Mouse (Mus musculus) intestine, embryonic 14.5 days (tissue): ENCODE results near the gene Galk1. TPM values are rescaled to one million over a fixed set of nuclear protein-coding genes. Genes with fewer than 3 reads are reported as not detected.
"Not testable (repeated sequence)": the region's sequence is repeated elsewhere in the genome, so short reads cannot be mapped to it uniquely, and the experiment has no call there.

Source experiments
- ATAC-seq: fragments of 200-750 bp; cut with Nextera tagmentation; replicated peaks from 2 replicates; pipeline ENCODE4 v1.8.0; 2017; ENCODE audit warnings: low read depth, moderate number of reproducible peaks, moderate TSS enrichment, moderate library complexity; ENCODE audit not compliant: low FRiP score, low TSS enrichment
- DNase-seq: peaks from one replicate; pipeline ENCODE4 v3.0.0-alpha.2; 2018; ENCODE audit warnings: low spot score
- H3K27ac ChIP-seq: fragments of 300-500 bp; sonication (generic); 2 replicates; pipeline ENCODE4 v1.5.1; 2014; ENCODE audit warnings: low read depth, mild to moderate bottlenecking, control low read depth
- H3K27me3 ChIP-seq: fragments of 300-500 bp; sonication (generic); replicated peaks from 2 replicates; pipeline ENCODE4 v1.6.1; 2014; ENCODE audit warnings: low read length, control low read depth; ENCODE audit not compliant: control insufficient read depth, insufficient read depth
- H3K36me3 ChIP-seq: fragments of 300-500 bp; sonication (generic); 2 replicates; pipeline ENCODE4 v1.6.1; 2014; ENCODE audit warnings: low read length, control low read depth; ENCODE audit not compliant: control insufficient read depth, insufficient read depth
- H3K4me1 ChIP-seq: fragments of 300-500 bp; sonication (generic); replicated peaks from 2 replicates; pipeline ENCODE4 v1.6.1; 2014; ENCODE audit warnings: low read length, control low read depth, mixed read lengths; ENCODE audit not compliant: control insufficient read depth, insufficient read depth
- H3K4me2 ChIP-seq: fragments of 300-500 bp; sonication (generic); 2 replicates; pipeline ENCODE4 v1.6.1; 2014; ENCODE audit warnings: low read length
- H3K4me3 ChIP-seq: fragments of 300-500 bp; sonication (generic); 2 replicates; pipeline ENCODE4 v1.5.1; 2014; ENCODE audit warnings: low read depth, low read length, control low read depth, mixed read lengths
- H3K9ac ChIP-seq: fragments of 300-500 bp; sonication (generic); 2 replicates; pipeline ENCODE4 v1.6.1; 2014; ENCODE audit warnings: mild to moderate bottlenecking, low read length
- H3K9me3 ChIP-seq: fragments of 300-500 bp; sonication (generic); 2 replicates; pipeline ENCODE4 v1.6.1; 2016; ENCODE audit warnings: low read length, control low read depth; ENCODE audit not compliant: control insufficient read depth
- WGBS: fragments of 180-500 bp; shearing (Covaris S2); extraction: QIAGEN DNeasy Blood & Tissue Kit; methylation state at CpG from one replicate; pipeline ENCODE4 v1.1.7; 2014; 5-methylcytosine and 5-hydroxymethylcytosine counted together
- polyA plus RNA-seq: library from polyadenylated mRNA; unstranded; fragments of >200 nt; fragmentation: Nextera tagmentation; extraction: Ambion mirVana; gene quantifications from 2 replicates; pipeline ENCODE4 v1.2.1, GENCODE M21; 2014

Galk1 gene
- polyA plus RNA-seq, 1 experiment from 2014 or later, result 236 TPM

DNA sequence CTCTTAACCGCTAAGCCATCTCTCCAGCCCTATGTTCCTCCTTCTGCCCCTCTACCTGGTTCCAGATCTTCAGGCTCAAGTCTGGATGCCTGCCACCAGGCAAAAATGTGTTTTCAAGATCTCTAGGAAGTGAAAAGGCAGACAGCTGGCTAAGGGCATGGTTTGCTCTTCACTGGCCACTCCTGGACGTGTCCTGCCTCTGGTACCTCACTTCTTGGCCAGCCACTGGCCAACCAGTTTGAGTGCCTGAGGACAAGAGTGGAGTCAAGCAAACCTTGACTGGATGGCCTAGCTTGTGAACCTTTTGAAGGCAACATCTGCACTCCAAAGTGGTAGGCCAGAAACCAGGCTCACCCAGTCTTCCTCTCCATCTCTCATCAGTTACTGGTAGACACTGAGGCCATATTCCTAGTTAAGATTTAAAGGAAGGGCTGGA is 7.5 kb upstream of the Galk1 start:
- Histone ChIP-seq H3K27me3 (no peaks in the 10 kb centered on the region), H3K9me3 (no peaks in the 10 kb centered on the region), H3K9ac (no peak overlapping the region), H3K4me3 (no peak overlapping the region), H3K4me1 (peaks cover 5% of the 10 kb centered on the region; the same call in 1 of the 2 replicates), H3K36me3 (peaks cover 20% of the 10 kb centered on the region), H3K27ac (no peak overlapping the region), H3K4me2 (no peak overlapping the region)
- DNase-seq (peak; percentile 81), ATAC-seq (no peak)
- 80% methylated on average over 2 of the region's 2 CpGs for WGBS

DNA sequence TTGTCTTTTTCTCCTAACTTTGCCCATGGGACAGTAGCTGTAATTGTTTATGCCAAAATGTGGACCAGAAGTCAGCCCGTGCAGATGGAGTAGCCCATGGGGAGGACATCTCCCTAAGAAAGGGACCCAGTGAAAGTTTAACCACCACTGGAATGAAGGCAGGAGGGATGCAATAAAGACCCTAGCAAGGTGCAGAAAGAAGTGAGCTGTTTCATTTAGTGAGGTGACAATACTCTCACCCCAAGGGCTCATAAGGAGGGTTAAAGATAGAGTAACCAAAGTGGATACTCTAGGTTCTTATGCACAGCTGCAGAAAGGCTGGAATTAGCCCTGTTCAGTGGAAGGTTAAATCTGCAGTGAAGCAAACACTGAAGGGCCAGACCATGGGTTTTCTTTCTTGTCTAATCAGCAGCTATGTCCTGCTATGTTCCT is 6.9 kb upstream of the Galk1 start:
- Histone ChIP-seq H3K27me3 (no peaks in the 10 kb centered on the region), H3K4me2 (no peak overlapping the region), H3K27ac (no peak overlapping the region), H3K36me3 (peaks cover 20% of the 10 kb centered on the region), H3K4me3 (no peak overlapping the region), H3K9ac (no peak overlapping the region), H3K4me1 (0 out of 2 replicates have a peak, but pooled peaks cover 5% of the 10 kb centered on the region), H3K9me3 (no peaks in the 10 kb centered on the region)
- 52% methylated on average over 1 of the region's 1 CpGs for WGBS
- DNase-seq (peak; percentile 65), ATAC-seq (no peak)

GRCm38 (mm10) chr11:116018867-116019266 is 6.3 kb upstream of the Galk1 start:
- not testable (repeated sequence) for DNase-seq, H3K9me3 ChIP-seq, H3K4me2 ChIP-seq, H3K27me3 ChIP-seq, H3K27ac ChIP-seq, ATAC-seq, H3K4me1 ChIP-seq, H3K9ac ChIP-seq, H3K4me3 ChIP-seq
- 90% methylated on average over 4 of the region's 4 CpGs for WGBS
- peaks cover 20% of the 10 kb centered on the region for H3K36me3 ChIP-seq

GRCm38 (mm10) chr11:116018106-116018505 is 5.6 kb upstream of the Galk1 start:
- DNase-seq, result peak; percentile 66
- no peak for ATAC-seq

GRCm38 (mm10) chr11:116014821-116015220 is 2.3 kb upstream of the Galk1 start:
- Histone ChIP-seq H3K9me3 (no peaks in the 10 kb centered on the region), H3K4me2 (no peak overlapping the region), H3K36me3 (0 out of 2 replicates have a peak, but pooled peaks cover 7% of the 10 kb centered on the region), H3K4me3 (no peak overlapping the region), H3K9ac (no peak overlapping the region), H3K27me3 (no peaks in the 10 kb centered on the region), H3K4me1 (peaks cover 15% of the 10 kb centered on the region), H3K27ac (0 out of 2 replicates have a peak overlapping the region, but pooled peaks have one; percentile 6)
- 63% methylated on average over 8 of the region's 8 CpGs for WGBS
- DNase-seq (peak; percentile 49), ATAC-seq (no peak)

More at GRCm38 (mm10) chr11:116018106-116018505, 5.6 kb upstream of the Galk1 start:
- no peak overlapping the region for H3K27ac ChIP-seq
- H3K4me1 ChIP-seq, result 0 out of 2 replicates have a peak, but pooled peaks cover 5% of the 10 kb centered on the region
- H3K36me3 ChIP-seq, result peaks cover 20% of the 10 kb centered on the region
- H3K4me2 ChIP-seq, result no peak overlapping the region
- WGBS, result 29% methylated on average over 6 of the region's 6 CpGs
- no peak overlapping the region for H3K9ac ChIP-seq
- H3K9me3 ChIP-seq, result no peaks in the 10 kb centered on the region
- H3K27me3 ChIP-seq, result no peaks in the 10 kb centered on the region
- H3K4me3 ChIP-seq, result no peak overlapping the region

DNA sequence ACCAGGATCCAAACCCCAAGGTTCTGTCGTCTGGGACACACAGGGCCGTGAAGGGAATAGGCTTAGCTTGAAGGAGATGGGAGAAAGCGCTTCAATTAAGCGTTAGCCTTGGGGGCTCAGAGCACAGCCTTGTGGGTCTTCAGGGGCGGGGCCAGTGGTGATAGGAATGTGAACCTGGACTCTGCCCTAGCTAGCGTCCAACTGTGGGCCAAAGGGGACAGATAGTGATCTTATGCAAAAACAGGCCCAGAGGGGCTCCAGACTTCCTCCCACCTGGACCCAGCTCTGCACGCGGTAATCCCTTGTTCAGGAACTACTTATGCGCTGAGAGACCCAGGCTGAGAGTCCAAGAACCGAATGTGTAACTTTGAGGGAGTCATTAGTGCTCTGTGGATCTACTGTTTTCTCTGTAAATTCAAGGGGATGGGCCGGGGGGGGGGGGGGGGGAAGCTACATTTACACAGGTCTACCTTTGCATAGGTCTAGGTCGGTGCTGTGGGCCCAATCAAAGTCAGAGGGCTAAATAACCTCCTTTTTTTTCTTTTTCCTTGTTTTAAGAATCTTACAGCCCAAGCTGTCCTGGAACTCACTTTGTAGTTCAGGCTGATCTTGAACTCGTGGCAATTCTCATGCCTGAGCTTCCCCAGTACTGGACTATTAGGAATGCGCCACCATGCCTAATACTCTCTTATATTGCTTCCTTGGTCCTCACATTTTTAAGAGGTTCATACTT is 824 bp downstream of the Galk1 start:
- peak overlapping the region; percentile 67 for H3K4me2 ChIP-seq
- 16% methylated on average over 14 of the region's 14 CpGs for WGBS
- ATAC-seq (0 out of 2 replicates have a peak, but pooled peaks have one; percentile 10), DNase-seq (peak; percentile 59)
- no peaks in the 10 kb centered on the region for H3K9me3 ChIP-seq
- H3K36me3 ChIP-seq, result peaks cover 33% of the 10 kb centered on the region
- H3K9ac ChIP-seq, result peak overlapping the region; percentile 76
- peaks cover 15% of the 10 kb centered on the region for H3K4me1 ChIP-seq
- peak overlapping the region; percentile 56 for H3K4me3 ChIP-seq
- H3K27me3 ChIP-seq, result no peaks in the 10 kb centered on the region
- H3K27ac ChIP-seq, result peak overlapping the region; percentile 92

GRCm38 (mm10) chr11:116010948-116011347 is 1.6 kb downstream of the Galk1 start:
- H3K9ac ChIP-seq, result no peak overlapping the region; the same call in 1 of the 2 replicates

GRCm38 (mm10) chr11:116010146-116010545 is 2.4 kb downstream of the Galk1 start:
- peaks cover 33% of the 10 kb centered on the region for H3K36me3 ChIP-seq
- no peaks in the 10 kb centered on the region for H3K27me3 ChIP-seq
- ATAC-seq (no peak), DNase-seq (no peak)
- peaks cover 22% of the 10 kb centered on the region for H3K4me1 ChIP-seq
- H3K4me2 ChIP-seq, result no peak overlapping the region
- no peak overlapping the region for H3K27ac ChIP-seq
- WGBS, result 91% methylated on average over 8 of the region's 8 CpGs
- H3K9me3 ChIP-seq, result no peaks in the 10 kb centered on the region
- H3K9ac ChIP-seq, result no peak overlapping the region
- H3K4me3 ChIP-seq, result no peak overlapping the region

More at GRCm38 (mm10) chr11:116010948-116011347, 1.6 kb downstream of the Galk1 start:
- ATAC-seq (no peak), DNase-seq (peak; percentile 48)
- 86% methylated on average over 5 of the region's 5 CpGs for WGBS
- peaks cover 15% of the 10 kb centered on the region for H3K4me1 ChIP-seq
- no peak overlapping the region for H3K4me2 ChIP-seq
- no peaks in the 10 kb centered on the region for H3K27me3 ChIP-seq
- no peaks in the 10 kb centered on the region for H3K9me3 ChIP-seq
- peak overlapping the region; percentile 92; the same call in 1 of the 2 replicates for H3K27ac ChIP-seq
- no peak overlapping the region for H3K4me3 ChIP-seq
- H3K36me3 ChIP-seq, result peaks cover 33% of the 10 kb centered on the region
